Mouse (Mus musculus) MEL (cell line): ENCODE measurements around the gene Agmat. TPM values are rescaled to one million over a fixed set of nuclear protein-coding genes. Genes with fewer than 3 reads are reported as not detected.

Experiments used
- DNase-seq: peaks from one replicate; pipeline ENCODE4 v3.0.0; 2011; ENCODE audit warnings: low read depth, low spot score
- H3K27ac ChIP-seq: 2 replicates; pipeline ENCODE4 v1.5.1; 2012; ENCODE audit warnings: low read depth, mild to moderate bottlenecking, control low read depth, low read length, moderate library complexity; ENCODE audit not compliant: control insufficient read depth
- H3K27me3 ChIP-seq, 2 experiments: fragments of 150-350 bp in 1 of 2; sonication (generic) in 1 of 2; 2 replicates each; pipeline ENCODE4 v1.6.1; 2012; ENCODE audit warnings: low read length in 2 of 2, mild to moderate bottlenecking in 2 of 2, improper control_type of control experiment in 1 of 2, moderate library complexity in 1 of 2; ENCODE audit not compliant: insufficient read depth in 2 of 2, control insufficient read depth in 1 of 2
- H3K36me3 ChIP-seq, 2 experiments: 2 replicates each; pipeline ENCODE4 v1.6.1; 2012 to 2014; ENCODE audit warnings: low read length in 2 of 2, improper control_type of control experiment in 1 of 2, inconsistent platforms in 1 of 2, mild to moderate bottlenecking in 1 of 2; ENCODE audit not compliant: insufficient read depth in 2 of 2, control insufficient read depth in 1 of 2
- H3K4me1 ChIP-seq, 2 experiments: fragments of 150-350 bp in 1 of 2; sonication (generic) in 1 of 2; 2 replicates each; pipeline ENCODE4 v1.6.1; 2012; ENCODE audit warnings: low read length in 2 of 2, improper control_type of control experiment in 1 of 2, mild to moderate bottlenecking in 1 of 2; ENCODE audit not compliant: insufficient read depth in 2 of 2, control insufficient read depth in 1 of 2
- H3K4me3 ChIP-seq, 2 experiments: fragments of 150-350 bp in 1 of 2; sonication (generic) in 1 of 2; 2 replicates each; pipeline ENCODE4 v1.5.1; 2012; ENCODE audit warnings: low read depth in 2 of 2, low read length in 2 of 2, mild to moderate bottlenecking in 2 of 2, moderate library complexity in 2 of 2, control low read depth in 1 of 2, improper control_type of control experiment in 1 of 2; ENCODE audit not compliant: control insufficient read depth in 1 of 2, insufficient read depth in 1 of 2
- H3K79me2 ChIP-seq: 2 replicates; pipeline ENCODE4 v1.6.1; 2012; ENCODE audit warnings: mild to moderate bottlenecking, low read length, moderate library complexity; ENCODE audit not compliant: control insufficient read depth, poor library complexity, insufficient read depth
- H3K9ac ChIP-seq: 2 replicates; pipeline ENCODE4 v1.6.1; 2012; ENCODE audit warnings: low read depth, mild to moderate bottlenecking, control low read depth, low read length, moderate library complexity; ENCODE audit not compliant: control insufficient read depth, poor library complexity, severe bottlenecking
- H3K9me3 ChIP-seq: fragments of 150-350 bp; sonication (generic); replicated peaks from 2 replicates; pipeline ENCODE4 v1.6.1; 2012; ENCODE audit warnings: mild to moderate bottlenecking, low read length, improper control_type of control experiment, moderate library complexity; ENCODE audit not compliant: insufficient read depth
- BHLHE40 ChIP-seq: IDR thresholded peaks from 2 replicates; pipeline ENCODE4 v1.6.1; 2012; ENCODE audit warnings: low read depth, mild to moderate bottlenecking, inconsistent platforms, low read length, improper control_type of control experiment, borderline replicate concordance
- CHD1 ChIP-seq: IDR thresholded peaks from 2 replicates; pipeline ENCODE4 v1.6.1; 2012; ENCODE audit warnings: low read depth, mild to moderate bottlenecking, inconsistent platforms, low read length, improper control_type of control experiment
- E2F4 ChIP-seq: IDR thresholded peaks from 2 replicates; pipeline ENCODE4 v1.6.1; 2011; ENCODE audit warnings: low read depth, low read length, improper control_type of control experiment, borderline replicate concordance
- ELF1 ChIP-seq: IDR thresholded peaks from 2 replicates; pipeline ENCODE4 v1.6.1; 2014; ENCODE audit warnings: low read depth, mild to moderate bottlenecking, inconsistent platforms, low read length, improper control_type of control experiment, moderate library complexity
- EP300 ChIP-seq, 2 experiments: IDR thresholded peaks; 2 replicates each; pipeline ENCODE4 v1.6.1; 2011; ENCODE audit warnings: improper control_type of control experiment in 2 of 2, low read length in 2 of 2, low read depth in 1 of 2, mild to moderate bottlenecking in 1 of 2
- GABPA ChIP-seq: IDR thresholded peaks from 2 replicates; pipeline ENCODE4 v1.6.1; 2012; ENCODE audit warnings: low read depth, mild to moderate bottlenecking, inconsistent platforms, low read length, improper control_type of control experiment, moderate library complexity
- HCFC1 ChIP-seq: IDR thresholded peaks from 2 replicates; pipeline ENCODE4 v1.6.1; 2012; ENCODE audit warnings: low read depth, mild to moderate bottlenecking, inconsistent platforms, low read length, improper control_type of control experiment, moderate library complexity
- JUND ChIP-seq: IDR thresholded peaks from 2 replicates; pipeline ENCODE4 v1.6.1; 2011; ENCODE audit warnings: low read depth, mild to moderate bottlenecking, improper control_type of control experiment, low read length
- KAT2A ChIP-seq: conservative IDR thresholded peaks from 2 replicates; pipeline ENCODE4 v1.6.1; 2012; ENCODE audit warnings: low read depth, low read length, improper control_type of control experiment, inconsistent platforms
- MAFK ChIP-seq: IDR thresholded peaks from 2 replicates; pipeline ENCODE4 v1.6.1; 2011; ENCODE audit warnings: low read depth, mild to moderate bottlenecking, low read length, improper control_type of control experiment, borderline replicate concordance
- MAX ChIP-seq: IDR thresholded peaks from 2 replicates; pipeline ENCODE4 v1.6.1; 2011; ENCODE audit warnings: low read length, improper control_type of control experiment
- MEF2A ChIP-seq: IDR thresholded peaks from 2 replicates; pipeline ENCODE4 v1.6.1; 2014; ENCODE audit warnings: low read depth, mild to moderate bottlenecking, inconsistent platforms, low read length, improper control_type of control experiment; ENCODE audit not compliant: poor library complexity, insufficient replicate concordance, severe bottlenecking; ENCODE audit errors: extremely low read depth
- MXI1 ChIP-seq: IDR thresholded peaks from 2 replicates; pipeline ENCODE4 v1.6.1; 2011; ENCODE audit warnings: mild to moderate bottlenecking, low read depth, low read length, improper control_type of control experiment
- MYB ChIP-seq: IDR thresholded peaks from 2 replicates; pipeline ENCODE4 v1.6.1; 2011; ENCODE audit warnings: mild to moderate bottlenecking, low read depth, low read length, improper control_type of control experiment
- MYC ChIP-seq: IDR thresholded peaks from 2 replicates; pipeline ENCODE4 v1.6.1; 2011; ENCODE audit warnings: low read depth, mild to moderate bottlenecking, low read length, improper control_type of control experiment, moderate library complexity
- NELFE ChIP-seq: IDR thresholded peaks from 2 replicates; pipeline ENCODE4 v1.6.1; 2011; ENCODE audit warnings: low read depth, low read length, improper control_type of control experiment
- NRF1 ChIP-seq: IDR thresholded peaks from 2 replicates; pipeline ENCODE4 v1.6.1; 2014; ENCODE audit warnings: low read depth, mild to moderate bottlenecking, inconsistent platforms, low read length, improper control_type of control experiment, moderate library complexity; ENCODE audit not compliant: poor library complexity, insufficient read depth, severe bottlenecking
- POLR2A ChIP-seq, 2 experiments: IDR thresholded peaks; 2 replicates each; pipeline ENCODE4 v1.6.1; 2011 to 2012; ENCODE audit warnings: low read length in 2 of 2, mild to moderate bottlenecking in 2 of 2, control low read depth in 1 of 2, improper control_type of control experiment in 1 of 2, low read depth in 1 of 2, moderate library complexity in 1 of 2; ENCODE audit not compliant: control insufficient read depth in 1 of 2, insufficient read depth in 1 of 2, poor library complexity in 1 of 2
- POLR2AphosphoS5 ChIP-seq: IDR thresholded peaks from 2 replicates; pipeline ENCODE4 v1.6.1; 2012; ENCODE audit warnings: low read depth, borderline replicate concordance, mild to moderate bottlenecking, inconsistent platforms, low read length, moderate library complexity, mixed read lengths
- RCOR1 ChIP-seq: IDR thresholded peaks from 2 replicates; pipeline ENCODE4 v1.6.1; 2012; ENCODE audit warnings: low read depth, mild to moderate bottlenecking, inconsistent platforms, low read length, improper control_type of control experiment
- SIN3A ChIP-seq: IDR thresholded peaks from 2 replicates; pipeline ENCODE4 v1.6.1; 2012; ENCODE audit warnings: low read length, improper control_type of control experiment, inconsistent platforms
- TAL1 ChIP-seq: IDR thresholded peaks from 2 replicates; pipeline ENCODE4 v1.6.1; 2012; ENCODE audit warnings: mild to moderate bottlenecking, inconsistent platforms, low read length, moderate library complexity, mixed read lengths
- TCF12 ChIP-seq: IDR thresholded peaks from 2 replicates; pipeline ENCODE4 v1.6.1; 2014; ENCODE audit warnings: low read depth, mild to moderate bottlenecking, inconsistent platforms, low read length, improper control_type of control experiment, moderate library complexity
- UBTF ChIP-seq: IDR thresholded peaks from 2 replicates; pipeline ENCODE4 v1.6.1; 2012; ENCODE audit warnings: low read depth, mild to moderate bottlenecking, inconsistent platforms, low read length, improper control_type of control experiment, moderate library complexity, borderline replicate concordance; ENCODE audit not compliant: insufficient read depth
- USF2 ChIP-seq, 2 experiments: IDR thresholded peaks; 2 replicates each; pipeline ENCODE4 v1.6.1; 2011 to 2012; ENCODE audit warnings: improper control_type of control experiment in 2 of 2, low read length in 2 of 2, borderline replicate concordance in 1 of 2, inconsistent platforms in 1 of 2, low read depth in 1 of 2, mild to moderate bottlenecking in 1 of 2; ENCODE audit not compliant: insufficient read depth in 1 of 2
- polyA plus RNA-seq, 2 experiments: library from polyadenylated mRNA; stranded (reverse) in 1 of 2; unstranded in 1 of 2; fragments of >175 nt in 1 of 2; fragments of >200 nt in 1 of 2; gene quantifications; 2 replicates each; pipeline versions ENCODE4 v1.2.1 to v1.2.4; 2012; ENCODE audit warnings: low replicate concordance in 2 of 2, low read depth in 1 of 2; ENCODE audit not compliant: insufficient read length in 2 of 2, insufficient read depth in 1 of 2, missing spikeins in 1 of 2
- total RNA-seq: library from RNA; depleted of rRNA; stranded (reverse); fragments of 300-350 nt; gene quantifications from 2 replicates; pipeline ENCODE4 v1.2.3, GENCODE M21; 2012

Gene Agmat
- total and polyA plus RNA-seq, 3 experiments = 0.07 to 0.12 TPM; not detected in 1

DNA sequence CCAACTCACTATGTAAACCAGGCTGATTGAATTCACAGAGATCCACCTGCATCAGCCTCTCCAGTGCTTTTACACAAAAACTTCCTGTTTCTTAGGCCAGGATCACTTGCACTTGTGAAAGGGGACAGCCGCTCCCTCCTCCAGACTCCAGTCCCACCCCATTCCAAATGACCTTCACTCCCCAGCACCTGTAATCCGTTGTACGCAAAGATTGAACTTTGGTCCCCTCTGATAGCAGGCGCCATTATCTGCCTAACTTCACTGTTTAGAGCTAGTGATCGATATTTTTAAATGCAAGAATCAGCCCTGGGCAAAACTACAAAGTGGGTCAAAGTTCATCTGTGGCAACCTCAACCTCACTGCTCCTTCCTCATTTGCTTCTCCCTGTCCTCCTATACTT, 14.7 kb upstream of the Agmat start:
- H3K9me3 ChIP-seq = no peaks in the 10 kb centered on the region
- no peak overlapping the region for H3K4me3 ChIP-seq
- no peak for TF ChIP-seq TCF12
- TF ChIP-seq E2F4 = no peak
- TF ChIP-seq MAX = no peak
- no peak for TF ChIP-seq SIN3A
- TF ChIP-seq NELFE = no peak
- TF ChIP-seq POLR2AphosphoS5 = no peak
- no peak for TF ChIP-seq JUND
- TF ChIP-seq POLR2A (IDR thresholded peaks at IDR 0.05; ENCODE audit: control insufficient read depth in 1 of 2, insufficient read depth in 1 of 2, low read depth in 1 of 2, low read length in 2 of 2, poor library complexity in 1 of 2) = no peak
- no peak for TF ChIP-seq EP300 (IDR thresholded peaks at IDR 0.05; ENCODE audit: low read depth in 1 of 2, low read length in 2 of 2)
- TF ChIP-seq GABPA = no peak
- no peak for TF ChIP-seq MEF2A
- TF ChIP-seq MAFK = no peak
- no peak for TF ChIP-seq UBTF
- TF ChIP-seq BHLHE40 = no peak
- no peak for TF ChIP-seq MYC
- no peak for TF ChIP-seq MXI1
- TF ChIP-seq KAT2A = no peak
- TF ChIP-seq MYB = no peak
- no peak for TF ChIP-seq USF2 (IDR thresholded peaks at IDR 0.05; ENCODE audit: borderline replicate concordance in 1 of 2, insufficient read depth in 1 of 2, low read depth in 1 of 2, low read length in 2 of 2)
- H3K9ac ChIP-seq = no peak overlapping the region
- H3K79me2 ChIP-seq = no peaks in the 10 kb centered on the region
- peaks cover 0 to 4% of the 10 kb centered on the region in 2 experiments; a peak in 2 of 4 replicates for H3K36me3 ChIP-seq
- peaks cover 0 to 13% of the 10 kb centered on the region in 2 experiments; a peak in 2 of 4 replicates for H3K4me1 ChIP-seq
- DNase-seq = no peak
- H3K27me3 ChIP-seq = peaks cover 0 to 5% of the 10 kb centered on the region in 2 experiments; a peak in 2 of 4 replicates
- no peak overlapping the region for H3K27ac ChIP-seq

DNA sequence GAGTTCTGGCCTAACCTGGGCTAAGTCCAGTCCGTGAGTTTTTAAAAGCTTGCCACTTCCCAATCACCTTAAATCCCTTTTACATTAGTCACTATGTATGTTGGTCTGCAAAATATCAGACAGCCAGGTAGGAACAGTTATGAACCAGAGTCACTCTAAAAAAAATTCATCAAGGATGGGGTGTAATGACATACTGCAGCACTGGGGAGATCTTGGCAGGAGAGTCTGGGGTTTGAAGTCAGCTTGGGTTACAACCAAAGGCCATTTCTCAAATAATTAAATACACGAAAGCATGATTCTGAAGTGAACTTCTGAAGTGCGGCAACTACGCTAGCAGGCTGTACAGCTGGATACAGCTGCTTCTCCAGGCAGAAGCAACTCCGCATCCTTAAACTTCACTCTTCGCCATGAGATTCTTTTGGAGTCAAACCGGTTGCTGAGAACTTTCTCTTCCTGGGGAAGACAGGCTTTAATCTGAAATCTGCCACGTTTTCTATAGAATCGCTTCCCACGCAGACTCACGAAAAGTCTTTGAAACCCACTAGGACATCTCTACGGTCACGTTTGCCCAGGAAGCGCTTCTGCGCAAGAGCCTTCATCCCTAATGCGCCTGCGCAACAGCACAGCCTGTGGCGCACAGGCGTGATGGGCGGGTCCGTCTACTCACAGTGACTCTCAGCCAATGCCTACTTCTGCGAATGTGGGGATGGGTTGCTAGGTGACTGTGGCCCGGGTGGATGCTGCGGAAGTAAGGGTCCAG, 11.8 kb upstream of the Agmat start:
- H3K27ac ChIP-seq = no peak overlapping the region
- peak in 1 of 2 experiments; percentile 77; a peak in 2 of 4 replicates for TF ChIP-seq POLR2A (IDR thresholded peaks at IDR 0.05; ENCODE audit: control insufficient read depth in 1 of 2, insufficient read depth in 1 of 2, low read depth in 1 of 2, low read length in 2 of 2, poor library complexity in 1 of 2)
- peak; percentile 89 for TF ChIP-seq NRF1
- TF ChIP-seq RCOR1 = peak; percentile 34; the same call in 1 of the 2 replicates
- peak; percentile 54 for TF ChIP-seq HCFC1
- TF ChIP-seq KAT2A = no peak
- no peak for TF ChIP-seq MAX
- no peak for TF ChIP-seq MAFK
- TF ChIP-seq CHD1 = no peak
- no peak for TF ChIP-seq TAL1
- peak; percentile 35; the same call in 1 of the 2 replicates for TF ChIP-seq BHLHE40
- peak; percentile 53 for TF ChIP-seq ELF1
- TF ChIP-seq NELFE = peak; percentile 69

More for the DNA sequence above, 11.8 kb upstream of the Agmat start:
- Histone ChIP-seq H3K27me3 (no peaks in the 10 kb centered on the region), H3K79me2 (no peaks in the 10 kb centered on the region), H3K36me3 (peaks cover 0 to 4% of the 10 kb centered on the region in 2 experiments; a peak in 2 of 4 replicates), H3K9ac (peak overlapping the region; percentile 2; the same call in 1 of the 2 replicates), H3K4me3 (peak overlapping the region; percentile 8 to 31; a peak in 3 of 4 replicates), H3K4me1 (peaks cover 0 to 13% of the 10 kb centered on the region in 2 experiments; a peak in 2 of 4 replicates), H3K9me3 (no peaks in the 10 kb centered on the region)
- DNase-seq = peak; percentile 91
